Mouse (Mus musculus): ENCODE results near the gene Slc29a3. TPM values are rescaled to one million over a fixed set of nuclear protein-coding genes. Genes with fewer than 3 reads are reported as not detected.

The Slc29a3 gene
- polyA plus RNA-seq, 2 experiments = 10.0 to 10.4 TPM

DNA sequence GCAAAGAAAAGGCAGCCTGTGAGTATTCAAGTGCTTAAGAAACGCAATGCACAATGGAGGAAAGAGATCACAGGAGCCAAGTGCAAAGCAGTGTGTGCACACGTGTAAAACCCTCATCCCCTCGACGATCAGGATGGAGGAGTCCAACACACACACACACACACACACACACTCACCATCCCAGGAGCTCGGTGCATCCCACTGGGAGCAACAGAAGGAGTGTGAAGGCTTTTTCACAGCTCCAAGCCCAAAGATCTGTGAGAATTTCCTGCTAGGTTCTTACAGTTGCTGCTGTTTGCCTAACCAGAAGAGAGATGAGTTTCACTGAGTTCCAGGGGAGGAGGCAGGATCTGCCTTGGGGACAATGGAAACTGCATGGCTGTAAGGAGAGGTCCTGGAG is 20.9 kb downstream of the Slc29a3 start:
- no peak for DNase-seq (ENCODE audit: low spot score)
- H3K4me2 ChIP-seq (replicated peaks; ENCODE audit: low read depth, low read length, severe bottlenecking) = no peak overlapping the region
- no peak overlapping the region for H3K27ac ChIP-seq (replicated peaks; ENCODE audit: low read depth, low read length)
- TF ChIP-seq POLR2A (IDR thresholded peaks at IDR 0.05; ENCODE audit: borderline replicate concordance, extremely low read depth, insufficient read depth, insufficient read length) = no peak
- H3K4me1 ChIP-seq (ENCODE audit: control insufficient read depth, insufficient read depth, low read length) = 0 out of 2 replicates have a peak, but pooled peaks cover 4% of the 10 kb centered on the region
- no peak overlapping the region for H3K9ac ChIP-seq (ENCODE audit: low read depth, low read length, severe bottlenecking)
- peaks cover 6% of the 10 kb centered on the region; the same call in 1 of the 2 replicates for H3K36me3 ChIP-seq (ENCODE audit: control insufficient read depth, insufficient read depth, low read length)
- no peaks in the 10 kb centered on the region for H3K27me3 ChIP-seq (ENCODE audit: control insufficient read depth, insufficient read depth, low read length)
- ATAC-seq (ENCODE audit: low FRiP score, low read depth) = no peak
- WGBS = 42% methylated on average over 5 of the region's 5 CpGs
- no peaks in the 10 kb centered on the region for H3K9me3 ChIP-seq (ENCODE audit: control insufficient read depth, low read length)
- H3K4me3 ChIP-seq (replicated peaks; ENCODE audit: low read length) = no peak overlapping the region

DNA sequence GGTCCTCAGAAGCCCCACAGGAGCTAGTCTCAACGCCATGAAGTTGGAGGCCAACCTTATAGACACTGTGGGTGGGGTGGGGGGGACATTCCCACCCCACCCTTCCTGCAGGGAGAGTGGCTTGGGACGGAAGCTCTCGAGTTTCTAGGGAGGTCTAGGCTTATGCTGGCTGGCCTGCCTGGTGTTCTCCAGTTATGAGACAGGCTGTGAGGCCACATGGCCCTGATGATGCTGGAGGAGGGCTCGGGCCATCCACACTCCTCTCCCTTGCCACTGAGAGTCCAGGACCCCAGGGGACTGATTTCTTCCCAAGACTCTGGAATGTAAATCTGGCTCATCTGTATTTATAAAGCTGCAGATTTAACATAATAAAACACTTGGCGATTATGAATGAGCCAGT is 25.3 kb downstream of the Slc29a3 start:
- H3K9me3 ChIP-seq (ENCODE audit: control insufficient read depth, low read length) = no peaks in the 10 kb centered on the region
- no peak for TF ChIP-seq POLR2A (IDR thresholded peaks at IDR 0.05; ENCODE audit: borderline replicate concordance, extremely low read depth, insufficient read depth, insufficient read length)
- H3K36me3 ChIP-seq (ENCODE audit: control insufficient read depth, insufficient read depth, low read length) = 0 out of 2 replicates have a peak, but pooled peaks cover 7% of the 10 kb centered on the region
- 23% methylated on average over 5 of the region's 5 CpGs for WGBS
- H3K9ac ChIP-seq (ENCODE audit: low read depth, low read length, severe bottlenecking) = no peak overlapping the region
- H3K4me2 ChIP-seq (replicated peaks; ENCODE audit: low read depth, low read length, severe bottlenecking) = no peak overlapping the region
- ATAC-seq (ENCODE audit: low FRiP score, low read depth) (no peak), DNase-seq (ENCODE audit: low spot score) (no peak)
- H3K4me1 ChIP-seq (ENCODE audit: control insufficient read depth, insufficient read depth, low read length) = 0 out of 2 replicates have a peak, but pooled peaks cover 4% of the 10 kb centered on the region
- H3K27me3 ChIP-seq (ENCODE audit: control insufficient read depth, insufficient read depth, low read length) = no peaks in the 10 kb centered on the region
- no peak overlapping the region for H3K27ac ChIP-seq (replicated peaks; ENCODE audit: low read depth, low read length)
- no peak overlapping the region for H3K4me3 ChIP-seq (replicated peaks; ENCODE audit: low read length)

DNA sequence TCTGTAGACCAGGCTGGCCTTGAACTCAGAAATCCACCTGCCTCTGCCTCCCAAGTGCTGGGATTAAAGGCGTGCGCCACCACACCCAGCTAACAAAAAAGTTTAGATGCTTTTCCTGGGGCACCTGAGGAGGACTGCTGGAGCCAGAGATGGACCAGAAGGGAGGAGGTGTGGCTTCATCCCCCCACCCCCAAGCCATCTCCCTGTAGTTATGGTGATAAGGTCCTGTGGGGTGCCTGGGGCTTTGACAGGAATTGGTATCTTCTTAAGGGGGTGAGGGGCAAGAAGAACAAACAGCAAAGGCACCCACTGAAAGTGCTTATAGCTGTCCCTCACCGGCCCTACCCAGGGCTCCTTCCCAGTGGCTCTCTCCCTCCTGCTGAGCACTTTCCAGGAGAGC is 25.7 kb downstream of the Slc29a3 start:
- Histone ChIP-seq H3K4me2 (replicated peaks; ENCODE audit: low read depth, low read length, severe bottlenecking) (no peak overlapping the region), H3K27me3 (ENCODE audit: control insufficient read depth, insufficient read depth, low read length) (no peaks in the 10 kb centered on the region), H3K36me3 (ENCODE audit: control insufficient read depth, insufficient read depth, low read length) (0 out of 2 replicates have a peak, but pooled peaks cover 7% of the 10 kb centered on the region), H3K4me1 (ENCODE audit: control insufficient read depth, insufficient read depth, low read length) (0 out of 2 replicates have a peak, but pooled peaks cover 4% of the 10 kb centered on the region), H3K9ac (ENCODE audit: low read depth, low read length, severe bottlenecking) (no peak overlapping the region), H3K9me3 (ENCODE audit: control insufficient read depth, low read length) (no peaks in the 10 kb centered on the region), H3K27ac (replicated peaks; ENCODE audit: low read depth, low read length) (no peak overlapping the region), H3K4me3 (replicated peaks; ENCODE audit: low read length) (no peak overlapping the region)
- DNase-seq (ENCODE audit: low spot score) = no peak
- no peak for ATAC-seq (ENCODE audit: low FRiP score, low read depth)
- TF ChIP-seq POLR2A (IDR thresholded peaks at IDR 0.05; ENCODE audit: borderline replicate concordance, extremely low read depth, insufficient read depth, insufficient read length) = no peak
- 65% methylated on average over 3 of the region's 3 CpGs for WGBS

DNA sequence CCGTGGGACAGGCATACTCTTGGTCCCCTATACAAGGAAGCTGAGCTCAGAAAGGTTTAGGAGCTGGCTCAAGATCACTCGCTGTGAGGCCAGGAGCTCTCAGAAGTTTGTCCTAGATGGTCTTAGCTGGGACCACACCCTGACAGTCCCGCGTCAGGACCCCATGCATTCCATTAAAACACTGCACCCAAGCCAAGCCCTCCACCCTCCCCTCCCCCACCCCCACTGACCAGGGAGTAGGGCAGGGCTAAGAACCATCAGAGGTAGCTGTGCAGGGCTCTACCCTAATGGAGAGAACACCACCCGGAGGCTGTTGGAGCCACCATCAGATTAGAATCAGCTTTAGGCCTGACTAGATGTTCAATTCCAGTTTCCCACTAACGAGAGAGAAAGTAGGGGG is 28.1 kb downstream of the Slc29a3 start:
- no peak for ATAC-seq (ENCODE audit: low FRiP score, low read depth)
- TF ChIP-seq POLR2A (IDR thresholded peaks at IDR 0.05; ENCODE audit: borderline replicate concordance, extremely low read depth, insufficient read depth, insufficient read length) = no peak
- 69% methylated on average over 6 of the region's 6 CpGs for WGBS

DNA sequence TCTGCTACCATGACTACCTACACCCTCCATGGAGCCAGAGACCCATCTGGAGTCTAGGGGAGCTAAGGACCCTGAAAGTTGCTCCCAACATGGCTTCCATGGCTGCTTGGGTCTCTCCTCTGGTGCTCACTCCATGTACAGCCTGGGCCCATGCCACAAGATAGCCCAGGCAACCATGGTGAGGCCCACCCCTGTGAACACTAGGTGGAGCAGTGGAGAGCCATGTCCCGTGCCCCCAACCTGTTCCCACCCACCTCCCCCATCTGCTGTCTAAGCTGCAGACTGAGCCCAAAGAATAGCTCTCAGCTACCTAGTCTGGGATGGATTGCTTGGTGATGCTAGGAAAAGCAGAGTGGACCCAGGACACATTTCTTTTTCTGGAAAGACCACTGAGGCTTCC is 29.2 kb downstream of the Slc29a3 start:
- no peak overlapping the region for H3K9ac ChIP-seq (ENCODE audit: low read depth, low read length, severe bottlenecking)
- DNase-seq (ENCODE audit: low spot score) = no peak
- no peaks in the 10 kb centered on the region for H3K27me3 ChIP-seq (ENCODE audit: control insufficient read depth, insufficient read depth, low read length)
- no peak overlapping the region for H3K4me2 ChIP-seq (replicated peaks; ENCODE audit: low read depth, low read length, severe bottlenecking)
- no peak for ATAC-seq (ENCODE audit: low FRiP score, low read depth)
- no peak overlapping the region for H3K4me3 ChIP-seq (replicated peaks; ENCODE audit: low read length)
- no peak for TF ChIP-seq POLR2A (IDR thresholded peaks at IDR 0.05; ENCODE audit: borderline replicate concordance, extremely low read depth, insufficient read depth, insufficient read length)
- 45% methylated on average over 1 of the region's 1 CpGs for WGBS
- H3K27ac ChIP-seq (replicated peaks; ENCODE audit: low read depth, low read length) = no peak overlapping the region
- no peaks in the 10 kb centered on the region for H3K9me3 ChIP-seq (ENCODE audit: control insufficient read depth, low read length)
- H3K36me3 ChIP-seq (ENCODE audit: control insufficient read depth, insufficient read depth, low read length) = peaks cover 5% of the 10 kb centered on the region; the same call in 1 of the 2 replicates
- 0 out of 2 replicates have a peak, but pooled peaks cover 4% of the 10 kb centered on the region for H3K4me1 ChIP-seq (ENCODE audit: control insufficient read depth, insufficient read depth, low read length)

More for the DNA sequence above, 28.1 kb downstream of the Slc29a3 start:
- no peak overlapping the region for H3K9ac ChIP-seq (ENCODE audit: low read depth, low read length, severe bottlenecking)
- H3K27me3 ChIP-seq (ENCODE audit: control insufficient read depth, insufficient read depth, low read length) = no peaks in the 10 kb centered on the region
- H3K4me1 ChIP-seq (ENCODE audit: control insufficient read depth, insufficient read depth, low read length) = 0 out of 2 replicates have a peak, but pooled peaks cover 4% of the 10 kb centered on the region
- no peak overlapping the region for H3K4me3 ChIP-seq (replicated peaks; ENCODE audit: low read length)
- H3K4me2 ChIP-seq (replicated peaks; ENCODE audit: low read depth, low read length, severe bottlenecking) = no peak overlapping the region
- H3K27ac ChIP-seq (replicated peaks; ENCODE audit: low read depth, low read length) = no peak overlapping the region
- peaks cover 5% of the 10 kb centered on the region; the same call in 1 of the 2 replicates for H3K36me3 ChIP-seq (ENCODE audit: control insufficient read depth, insufficient read depth, low read length)
- H3K9me3 ChIP-seq (ENCODE audit: control insufficient read depth, low read length) = no peaks in the 10 kb centered on the region
- no peak for DNase-seq (ENCODE audit: low spot score)
